Mouse (Mus musculus): Measurements from ENCODE around the gene Tstd1.

DNA sequence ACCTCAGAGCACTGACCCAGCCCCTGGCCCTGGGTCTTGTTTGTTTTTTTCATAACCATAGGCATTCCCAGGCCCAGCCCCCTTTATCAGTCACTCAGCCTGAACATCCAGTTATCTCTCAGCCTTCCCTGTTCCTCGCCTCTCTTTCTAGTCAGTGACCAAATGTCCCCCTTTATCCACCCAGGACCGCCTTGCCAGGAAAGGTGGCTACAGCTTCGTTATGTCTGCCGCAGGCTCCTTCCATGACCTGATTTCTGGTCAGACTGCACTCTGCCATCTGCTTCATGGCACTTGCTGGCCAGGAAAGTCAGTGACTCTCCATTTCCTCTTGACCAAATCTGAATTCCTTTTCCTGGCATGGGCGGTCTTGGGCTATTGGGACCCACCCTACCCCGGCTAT is 40.4 kb upstream of the Tstd1 start:
- TF ChIP-seq CTCF (IDR thresholded peaks at IDR 0.05; ENCODE audit: control insufficient read depth, insufficient read depth, insufficient read length) (no peak), USF1 (IDR thresholded peaks at IDR 0.05; ENCODE audit: low read depth) (no peak), CEBPB (IDR thresholded peaks at IDR 0.05; ENCODE audit: low read depth) (no peak), MYOG (IDR thresholded peaks at IDR 0.05; ENCODE audit: control insufficient read depth, extremely low read depth, insufficient read length) (no peak)
